Mouse (Mus musculus): Measurements from ENCODE around the gene 1700056E22Rik. TPM values are rescaled to one million over a fixed set of nuclear protein-coding genes. Genes with fewer than 3 reads are reported as not detected.

Gene 1700056E22Rik
- polyA plus RNA-seq, 1 experiment = 0.54 TPM

- Histone ChIP-seq H3K4me3 (ENCODE audit: insufficient read depth, low read length) (no peak overlapping the region), H3K27ac (ENCODE audit: insufficient read depth, low read length) (peak overlapping the region; percentile 50), H3K4me1 (ENCODE audit: control insufficient read depth, insufficient read depth, low read length) (peaks cover 24% of the 10 kb centered on the region)
- TF ChIP-seq CTCF (IDR thresholded peaks at IDR 0.05; ENCODE audit: borderline replicate concordance, insufficient read depth, low read length) (no peak), POLR2A (IDR thresholded peaks at IDR 0.05; ENCODE audit: low read depth, low read length) (0 out of 2 replicates have a peak, but pooled peaks have one; percentile 2)
These were observed 7.9 kb upstream of the 1700056E22Rik start for GRCm38 (mm10) chr1:184041778-184042573.

GRCm38 (mm10) chr1:184040906-184041305, 6.8 kb upstream of the 1700056E22Rik start:
- peaks cover 20% of the 10 kb centered on the region for H3K4me1 ChIP-seq (ENCODE audit: control insufficient read depth, insufficient read depth, low read length)
- TF ChIP-seq CTCF (IDR thresholded peaks at IDR 0.05; ENCODE audit: borderline replicate concordance, insufficient read depth, low read length) = no peak
- no peak for TF ChIP-seq POLR2A (IDR thresholded peaks at IDR 0.05; ENCODE audit: low read depth, low read length)
- H3K27ac ChIP-seq (ENCODE audit: insufficient read depth, low read length) = peak overlapping the region; percentile 2; the same call in 1 of the 2 replicates
- H3K4me3 ChIP-seq (ENCODE audit: insufficient read depth, low read length) = no peak overlapping the region

- Histone ChIP-seq H3K4me3 (ENCODE audit: insufficient read depth, low read length) (no peak overlapping the region), H3K27ac (ENCODE audit: insufficient read depth, low read length) (no peak overlapping the region), H3K4me1 (ENCODE audit: control insufficient read depth, insufficient read depth, low read length) (peaks cover 14% of the 10 kb centered on the region)
- TF ChIP-seq POLR2A (IDR thresholded peaks at IDR 0.05; ENCODE audit: low read depth, low read length) (no peak), CTCF (IDR thresholded peaks at IDR 0.05; ENCODE audit: borderline replicate concordance, insufficient read depth, low read length) (no peak)
These were observed 6.1 kb upstream of the 1700056E22Rik start for GRCm38 (mm10) chr1:184040181-184040580.

- Histone ChIP-seq H3K4me3 (ENCODE audit: insufficient read depth, low read length) (no peak overlapping the region), H3K27ac (ENCODE audit: insufficient read depth, low read length) (no peak overlapping the region), H3K4me1 (ENCODE audit: control insufficient read depth, insufficient read depth, low read length) (peaks cover 14% of the 10 kb centered on the region)
- TF ChIP-seq POLR2A (IDR thresholded peaks at IDR 0.05; ENCODE audit: low read depth, low read length) (no peak), CTCF (IDR thresholded peaks at IDR 0.05; ENCODE audit: borderline replicate concordance, insufficient read depth, low read length) (no peak)
These were observed 5.2 kb upstream of the 1700056E22Rik start for GRCm38 (mm10) chr1:184039301-184039700.

GRCm38 (mm10) chr1:184037802-184038201, 3.7 kb upstream of the 1700056E22Rik start:
- Histone ChIP-seq H3K27ac (ENCODE audit: insufficient read depth, low read length) (no peak overlapping the region), H3K4me3 (ENCODE audit: insufficient read depth, low read length) (no peak overlapping the region), H3K4me1 (ENCODE audit: control insufficient read depth, insufficient read depth, low read length) (peaks cover 14% of the 10 kb centered on the region)
- TF ChIP-seq POLR2A (IDR thresholded peaks at IDR 0.05; ENCODE audit: low read depth, low read length) (no peak), CTCF (IDR thresholded peaks at IDR 0.05; ENCODE audit: borderline replicate concordance, insufficient read depth, low read length) (no peak)

GRCm38 (mm10) chr1:184035346-184035903, 1.3 kb upstream of the 1700056E22Rik start:
- no peak for TF ChIP-seq POLR2A (IDR thresholded peaks at IDR 0.05; ENCODE audit: low read depth, low read length)
- Histone ChIP-seq H3K4me3 (ENCODE audit: insufficient read depth, low read length) (peak overlapping the region; percentile 89), H3K27ac (ENCODE audit: insufficient read depth, low read length) (peak overlapping the region; percentile 44), H3K4me1 (ENCODE audit: control insufficient read depth, insufficient read depth, low read length) (peaks cover 5% of the 10 kb centered on the region)

- TF ChIP-seq POLR2A (IDR thresholded peaks at IDR 0.05; ENCODE audit: low read depth, low read length) (no peak), CTCF (IDR thresholded peaks at IDR 0.05; ENCODE audit: borderline replicate concordance, insufficient read depth, low read length) (no peak)
- peaks cover 4% of the 10 kb centered on the region for H3K4me1 ChIP-seq (ENCODE audit: control insufficient read depth, insufficient read depth, low read length)
- H3K27ac ChIP-seq (ENCODE audit: insufficient read depth, low read length) = no peak overlapping the region
- H3K4me3 ChIP-seq (ENCODE audit: insufficient read depth, low read length) = peak overlapping the region; percentile 89
These were observed 660 bp upstream of the 1700056E22Rik start for GRCm38 (mm10) chr1:184034741-184035181.

GRCm38 (mm10) chr1:184033390-184034010, 601 bp downstream of the 1700056E22Rik start:
- Histone ChIP-seq H3K4me3 (ENCODE audit: insufficient read depth, low read length) (peak overlapping the region; percentile 54), H3K27ac (ENCODE audit: insufficient read depth, low read length) (peak overlapping the region; percentile 82), H3K4me1 (ENCODE audit: control insufficient read depth, insufficient read depth, low read length) (peaks cover 4% of the 10 kb centered on the region; the same call in 1 of the 2 replicates)
- peak; percentile 50 for TF ChIP-seq POLR2A (IDR thresholded peaks at IDR 0.05; ENCODE audit: low read depth, low read length)
- TF ChIP-seq CTCF (IDR thresholded peaks at IDR 0.05; ENCODE audit: borderline replicate concordance, insufficient read depth, low read length) = no peak

- TF ChIP-seq POLR2A (IDR thresholded peaks at IDR 0.05; ENCODE audit: low read depth, low read length) = 0 out of 2 replicates have a peak, but pooled peaks have one; percentile 14
- no peak for TF ChIP-seq CTCF (IDR thresholded peaks at IDR 0.05; ENCODE audit: borderline replicate concordance, insufficient read depth, low read length)
- peaks cover 4% of the 10 kb centered on the region; the same call in 1 of the 2 replicates for H3K4me1 ChIP-seq (ENCODE audit: control insufficient read depth, insufficient read depth, low read length)
- H3K4me3 ChIP-seq (ENCODE audit: insufficient read depth, low read length) = peak overlapping the region; percentile 54
- H3K27ac ChIP-seq (ENCODE audit: insufficient read depth, low read length) = peak overlapping the region; percentile 82
These were observed 1.3 kb downstream of the 1700056E22Rik start for GRCm38 (mm10) chr1:184032682-184033389.
